Mouse (Mus musculus): ENCODE data around the gene Tmbim1.

DNA sequence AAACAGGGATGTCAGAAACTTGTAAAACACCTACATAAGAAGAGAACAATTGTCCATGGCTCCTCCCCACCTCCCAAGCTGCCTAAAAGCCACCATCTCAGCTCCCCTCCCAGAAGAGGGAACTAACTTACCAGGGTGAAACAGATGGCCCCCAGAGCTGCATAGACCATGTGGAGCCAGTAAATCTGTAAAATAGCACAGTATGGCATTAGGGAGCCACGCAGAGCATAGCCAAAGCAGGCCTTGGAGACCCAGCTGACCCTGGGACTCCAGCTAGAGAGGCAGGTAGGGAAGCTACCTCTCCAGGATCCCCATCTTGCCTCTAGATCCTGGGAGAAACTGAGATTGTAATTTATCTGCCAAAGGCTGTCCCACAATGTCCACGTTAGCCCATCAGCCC, 15.7 kb downstream of the Tmbim1 start:
- TF ChIP-seq POLR2A (IDR thresholded peaks at IDR 0.05; ENCODE audit: low read depth, low read length) (no peak), CTCF (IDR thresholded peaks at IDR 0.05; ENCODE audit: extremely low read depth, insufficient read depth, insufficient read length, insufficient replicate concordance) (no peak)
